Mouse (Mus musculus) olfactory bulb, adult 2 months (tissue): Measurements from ENCODE around the gene Ccdc77.

Experiments used
- CTCF ChIP-seq: fragments of 200-500 bp; IDR thresholded peaks from 2 replicates; pipeline ENCODE4 v1.5.1; 2012; ENCODE audit warnings: low read depth, mild to moderate bottlenecking, low read length, moderate library complexity; ENCODE audit not compliant: insufficient read depth
- POLR2A ChIP-seq: fragments of 200-500 bp; IDR thresholded peaks from 2 replicates; pipeline ENCODE4 v1.6.1; 2012; ENCODE audit warnings: mild to moderate bottlenecking, low read depth, low read length, moderate library complexity; ENCODE audit not compliant: insufficient read depth

GRCm38 (mm10) chr6:120287279-120287678 is 76.9 kb downstream of the Ccdc77 start:
- TF ChIP-seq CTCF = no peak
- TF ChIP-seq POLR2A = no peak
